Mouse (Mus musculus) natural killer cell, adult 2 months (primary cell): ENCODE measurements at regions not wholly inside any gene's neighbourhood (a gene's known extent, or its start where the extent isn't known, plus 50 kb on each side); places are given as distances from the start of the nearest gene placed in this dataset.

Experiments
- DNase-seq, 2 experiments: peaks; one replicate each; pipeline ENCODE4 v3.0.0; 2022; ENCODE audit warnings: low spot score in 2 of 2

GRCm38 (mm10) chr6:51701253-51702020 is 177.7 kb downstream of the Snx10 start:
- DNase-seq, result no peak

- DNase-seq, result no peak
These were observed 178.9 kb downstream of the Snx10 start for GRCm38 (mm10) chr6:51702456-51703171.

GRCm38 (mm10) chr6:51708011-51708410 is 184.3 kb downstream of the Snx10 start:
- no peak for DNase-seq

GRCm38 (mm10) chr6:51708668-51709339 is 185.1 kb downstream of the Snx10 start:
- DNase-seq, result no peak

GRCm38 (mm10) chr6:51709340-51710067 is 185.8 kb downstream of the Snx10 start:
- DNase-seq, result no peak

GRCm38 (mm10) chr6:51710153-51710552 is 186.5 kb downstream of the Snx10 start:
- no peak for DNase-seq

- DNase-seq, result no peak
These were observed 187.4 kb downstream of the Snx10 start for GRCm38 (mm10) chr6:51710926-51711615.

GRCm38 (mm10) chr6:51711616-51711970 is 187.9 kb downstream of the Snx10 start:
- no peak for DNase-seq

- DNase-seq, result no peak
These were observed 191.6 kb downstream of the Snx10 start for GRCm38 (mm10) chr6:51715158-51715840.

- DNase-seq, result no peak
These were observed 193.7 kb downstream of the Snx10 start for GRCm38 (mm10) chr6:51717386-51717785.

GRCm38 (mm10) chr6:51720705-51721104 is 197.0 kb downstream of the Snx10 start:
- no peak for DNase-seq

GRCm38 (mm10) chr6:51723053-51723452 is 199.4 kb downstream of the Snx10 start:
- DNase-seq, result no peak

GRCm38 (mm10) chr6:51727191-51727590 is 203.5 kb downstream of the Snx10 start:
- DNase-seq, result no peak

- no peak for DNase-seq
These were observed 205.3 kb downstream of the Snx10 start for GRCm38 (mm10) chr6:51728816-51729562.

- DNase-seq, result no peak
These were observed 207.1 kb downstream of the Snx10 start for GRCm38 (mm10) chr6:51730564-51731351.

GRCm38 (mm10) chr6:51732298-51732895 is 208.7 kb downstream of the Snx10 start:
- DNase-seq, result no peak

- no peak for DNase-seq
These were observed 212.3 kb downstream of the Snx10 start for GRCm38 (mm10) chr6:51736051-51736450.

- DNase-seq, result no peak
These were observed 219.5 kb downstream of the Snx10 start for GRCm38 (mm10) chr6:51743105-51743660.

GRCm38 (mm10) chr6:51744607-51745006 is 220.9 kb downstream of the Snx10 start:
- no peak for DNase-seq
